Mouse (Mus musculus) G1E (cell line): ENCODE results near the gene Zfp638.

Source experiments
- CTCF ChIP-seq: IDR thresholded peaks from 2 replicates; pipeline ENCODE4 v1.5.1; 2012; ENCODE audit warnings: low read depth, low read length, inconsistent platforms, mixed read lengths
- GATA1 ChIP-seq: IDR thresholded peaks from 2 replicates; pipeline ENCODE4 v1.6.1; 2012; ENCODE audit warnings: borderline replicate concordance, low read length, inconsistent platforms, mixed read lengths

DNA sequence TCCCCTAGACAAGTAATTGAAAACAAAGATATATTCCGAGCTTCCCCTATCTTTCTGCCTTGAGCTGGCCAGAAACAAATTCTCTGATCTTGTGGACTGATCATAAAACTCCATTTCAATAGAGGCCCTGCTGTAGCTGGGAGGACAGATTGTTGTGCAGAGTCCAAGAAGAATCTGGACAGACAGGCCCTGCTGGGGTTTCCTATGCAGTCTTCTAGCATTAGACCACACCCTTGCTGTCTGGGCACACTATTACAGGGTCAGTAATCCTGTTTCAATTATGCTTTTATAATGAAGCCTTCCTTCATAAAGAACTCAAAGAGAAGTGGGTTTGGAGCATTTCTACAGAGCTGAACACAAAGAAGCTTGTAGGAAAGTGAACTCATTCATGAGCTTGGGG is 47.9 kb upstream of the Zfp638 start:
- TF ChIP-seq CTCF (no peak), GATA1 (no peak)
